Mouse (Mus musculus) megakaryocyte-erythroid progenitor cell, adult 5-6 weeks (primary cell): Measurements from ENCODE around the gene E4f1. TPM values are rescaled to one million over a fixed set of nuclear protein-coding genes. Genes with fewer than 3 reads are reported as not detected.
A peak's percentile ranks its signal among the peaks of the same experiment; 100 is the strongest.

Experiments
- ATAC-seq: replicated peaks from 2 replicates; pipeline ENCODE4 v1.8.0; 2016; ENCODE audit warnings: mild to moderate bottlenecking, inconsistent platforms; ENCODE audit not compliant: severe bottlenecking, poor library complexity, low FRiP score, low TSS enrichment
- total RNA-seq, 2 experiments: library from RNA; stranded (forward) in 1 of 2; stranded (reverse) in 1 of 2; fragments of 200-1000, 215-1000 nt in 1 of 2; fragments of >200 nt in 1 of 2; fragmentation: Nextera tagmentation in 1 of 2; gene quantifications; 2 replicates each; pipeline ENCODE4 v1.2.3; 2014 to 2017

E4f1 gene
- total RNA-seq, 2 experiments from 2014 or later: 20.8 to 60.9 TPM

- ATAC-seq: no peak
Observed at GRCm38 (mm10) chr17:24485090-24485860, 15.2 kb upstream of the E4f1 start.

- ATAC-seq: no peak
Observed at GRCm38 (mm10) chr17:24483495-24483894, 13.4 kb upstream of the E4f1 start.

- no peak for ATAC-seq
Observed at GRCm38 (mm10) chr17:24481027-24481815, 11.1 kb upstream of the E4f1 start.

GRCm38 (mm10) chr17:24480201-24480826 lies 10.2 kb upstream of the E4f1 start:
- ATAC-seq: no peak

- ATAC-seq: no peak
Observed at GRCm38 (mm10) chr17:24479431-24479830, 9.3 kb upstream of the E4f1 start.

- peak; percentile 90 for ATAC-seq
Observed at GRCm38 (mm10) chr17:24478663-24479380, 8.7 kb upstream of the E4f1 start, which contains the start of gene Mlst8. Mlst8 (minus strand) TSS chr17:24479078.

- ATAC-seq: 0 out of 2 replicates have a peak, but pooled peaks have one; percentile 7
Observed at GRCm38 (mm10) chr17:24477985-24478600, 8.0 kb upstream of the E4f1 start.

- no peak for ATAC-seq
Observed at GRCm38 (mm10) chr17:24477053-24477984, 7.2 kb upstream of the E4f1 start.

- no peak for ATAC-seq
Observed at GRCm38 (mm10) chr17:24476022-24476776, 6.1 kb upstream of the E4f1 start.

- no peak for ATAC-seq
Observed at GRCm38 (mm10) chr17:24475586-24475985, 5.5 kb upstream of the E4f1 start.

- ATAC-seq: no peak
Observed at GRCm38 (mm10) chr17:24474557-24474956, 4.4 kb upstream of the E4f1 start.

GRCm38 (mm10) chr17:24473612-24474275 lies 3.6 kb upstream of the E4f1 start, which contains the start of gene Bricd5:
Bricd5 (plus strand) TSS chr17:24473884.
- ATAC-seq: no peak

- no peak for ATAC-seq
Observed at GRCm38 (mm10) chr17:24472512-24472911, 2.4 kb upstream of the E4f1 start.

GRCm38 (mm10) chr17:24470701-24471527 lies 801 bp upstream of the E4f1 start:
- no peak for ATAC-seq

- ATAC-seq: no peak
Observed at GRCm38 (mm10) chr17:24469336-24469909, 690 bp downstream of the E4f1 start.
